Mouse (Mus musculus) frontal cortex, postnatal 25 days (tissue): ENCODE data around the gene Rere.

Source experiments
- DNase-seq, 2 experiments: peaks; one replicate each; pipeline ENCODE4 v3.0.0; 2022; ENCODE audit warnings: low spot score in 2 of 2

Rere gene

DNA sequence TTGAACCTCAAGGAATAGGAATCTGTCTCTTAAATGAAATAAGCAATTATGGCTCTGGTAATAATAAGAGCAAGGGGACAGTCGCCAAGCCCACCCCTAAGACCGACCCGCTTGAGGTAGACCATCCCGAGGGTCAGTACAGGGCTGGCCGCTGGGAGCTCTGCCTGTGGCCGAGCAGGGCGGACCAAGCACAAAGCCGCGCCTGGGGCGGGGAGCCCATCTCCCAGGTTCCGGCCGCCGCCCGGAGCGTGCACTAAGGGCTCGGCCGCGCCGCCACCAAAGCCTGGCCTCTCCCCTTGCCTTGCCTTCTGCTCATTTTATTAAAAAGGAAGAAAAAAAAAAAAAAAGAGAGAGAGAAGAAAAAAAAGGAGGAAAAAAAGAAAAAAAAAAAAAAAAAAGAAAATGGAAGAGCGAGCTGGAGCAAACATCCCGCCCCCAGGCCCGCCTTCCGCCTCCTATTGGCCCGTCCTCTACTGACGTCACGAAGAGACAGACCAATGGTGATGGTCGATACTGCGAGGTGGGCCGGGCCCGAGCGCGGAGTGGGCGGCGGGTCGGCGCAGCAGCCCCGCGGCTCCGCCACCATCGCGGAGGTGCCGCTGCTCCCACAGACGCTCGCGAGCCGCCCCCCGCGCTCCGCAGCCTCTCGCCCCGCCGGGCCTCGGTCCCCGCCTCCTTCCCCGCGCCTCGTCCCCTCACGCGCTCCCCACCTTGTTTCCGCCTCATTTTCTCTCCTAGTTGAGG is at the start of gene Rere:
Gene Rere, plus strand, starts transcription at position 629 of the 744 bp plus-strand sequence.
- peak; percentile 98 for DNase-seq

DNA sequence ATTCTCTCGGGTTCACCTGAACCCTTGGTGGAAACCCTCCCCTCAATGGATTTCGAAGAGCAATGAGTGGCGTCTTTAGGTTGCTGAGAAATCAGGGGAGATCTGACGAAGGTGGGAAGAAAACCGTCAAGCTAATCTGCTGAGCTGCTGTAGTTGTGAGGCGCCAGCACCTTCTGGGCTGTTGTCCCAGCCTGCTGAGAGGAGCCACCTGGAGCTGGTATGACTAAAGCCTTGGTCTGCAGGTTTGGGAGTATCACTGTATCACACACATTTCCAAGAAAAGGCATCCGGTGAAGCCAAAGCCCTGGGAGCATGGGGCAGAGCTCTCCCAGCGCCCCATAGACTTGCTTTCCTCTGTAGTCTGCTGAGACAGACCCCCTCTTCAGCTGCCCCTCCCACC is 49.6 kb upstream of the Rere start:
- no peak for DNase-seq

DNA sequence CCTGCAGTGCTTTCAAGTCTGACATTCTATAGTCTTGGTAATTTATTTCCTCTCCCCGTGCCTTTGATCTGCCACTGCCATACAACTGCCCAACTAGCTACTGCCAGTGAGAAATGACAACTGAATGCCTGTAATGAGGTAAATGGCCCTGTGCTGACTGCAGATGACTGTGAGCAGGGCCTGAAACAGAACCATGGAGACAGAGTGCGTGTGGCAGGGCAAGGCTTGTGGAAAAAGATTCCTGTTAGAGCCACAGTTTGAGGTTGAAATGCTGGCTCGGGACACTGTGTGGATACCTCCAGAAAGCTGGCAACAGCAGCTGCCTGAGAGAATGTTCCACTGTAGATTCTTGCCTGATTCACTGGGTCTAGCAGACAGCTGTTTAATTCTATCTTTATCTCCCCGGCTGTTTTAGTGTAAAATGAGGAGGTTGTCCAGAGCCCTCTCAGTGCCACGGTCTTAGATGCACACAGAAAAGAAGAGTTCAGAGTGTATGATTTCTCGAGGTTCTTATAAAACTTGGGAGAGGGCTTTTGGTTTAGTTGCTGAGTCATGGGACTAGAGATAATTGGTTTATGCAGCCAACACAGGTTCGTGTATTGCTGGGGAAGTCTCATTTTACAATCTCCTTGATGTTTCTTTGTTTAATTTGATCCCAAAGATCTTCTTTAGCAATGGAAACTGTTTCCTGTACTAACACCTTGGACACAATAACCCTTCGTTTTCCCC is 46.7 kb upstream of the Rere start:
- no peak for DNase-seq

DNA sequence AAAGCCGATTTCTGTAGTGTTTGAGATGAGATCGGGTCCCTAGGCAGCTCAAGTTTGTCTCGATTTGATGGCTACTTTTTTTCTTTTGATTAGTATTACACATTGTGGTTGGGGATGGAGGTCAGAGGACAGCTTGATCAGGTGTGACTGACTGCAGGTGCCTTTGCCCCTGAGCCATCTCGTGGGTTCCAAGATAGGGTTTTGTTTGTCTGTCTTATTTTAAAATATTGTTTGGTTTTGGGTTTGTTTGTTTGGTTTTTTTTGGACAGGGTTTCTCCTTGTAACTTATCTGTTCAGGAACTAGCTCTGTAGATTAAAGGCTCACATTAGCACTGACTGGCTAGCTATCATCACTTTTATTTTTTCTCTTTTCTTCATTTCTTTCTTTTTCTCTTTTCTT is 45.9 kb upstream of the Rere start:
- no peak for DNase-seq

DNA sequence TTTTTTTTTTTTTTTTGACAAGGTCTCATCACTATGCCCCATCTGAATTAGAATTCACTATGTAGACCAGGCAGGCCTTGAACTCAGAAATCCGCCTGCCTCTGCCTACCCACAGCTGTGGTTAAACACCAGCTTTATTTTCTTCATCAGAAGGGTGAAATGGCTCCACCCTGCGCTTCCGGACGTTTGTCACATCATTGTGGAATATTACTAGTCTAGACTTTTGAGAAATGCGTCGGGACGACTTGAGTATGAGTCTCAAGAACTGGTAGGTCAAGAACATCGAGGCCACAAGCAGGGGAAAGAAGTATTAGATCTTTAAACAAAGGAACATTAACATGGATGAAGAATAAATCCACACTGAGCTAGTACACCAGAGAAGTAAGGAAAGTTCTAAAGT is 45.4 kb upstream of the Rere start:
- DNase-seq: no peak

DNA sequence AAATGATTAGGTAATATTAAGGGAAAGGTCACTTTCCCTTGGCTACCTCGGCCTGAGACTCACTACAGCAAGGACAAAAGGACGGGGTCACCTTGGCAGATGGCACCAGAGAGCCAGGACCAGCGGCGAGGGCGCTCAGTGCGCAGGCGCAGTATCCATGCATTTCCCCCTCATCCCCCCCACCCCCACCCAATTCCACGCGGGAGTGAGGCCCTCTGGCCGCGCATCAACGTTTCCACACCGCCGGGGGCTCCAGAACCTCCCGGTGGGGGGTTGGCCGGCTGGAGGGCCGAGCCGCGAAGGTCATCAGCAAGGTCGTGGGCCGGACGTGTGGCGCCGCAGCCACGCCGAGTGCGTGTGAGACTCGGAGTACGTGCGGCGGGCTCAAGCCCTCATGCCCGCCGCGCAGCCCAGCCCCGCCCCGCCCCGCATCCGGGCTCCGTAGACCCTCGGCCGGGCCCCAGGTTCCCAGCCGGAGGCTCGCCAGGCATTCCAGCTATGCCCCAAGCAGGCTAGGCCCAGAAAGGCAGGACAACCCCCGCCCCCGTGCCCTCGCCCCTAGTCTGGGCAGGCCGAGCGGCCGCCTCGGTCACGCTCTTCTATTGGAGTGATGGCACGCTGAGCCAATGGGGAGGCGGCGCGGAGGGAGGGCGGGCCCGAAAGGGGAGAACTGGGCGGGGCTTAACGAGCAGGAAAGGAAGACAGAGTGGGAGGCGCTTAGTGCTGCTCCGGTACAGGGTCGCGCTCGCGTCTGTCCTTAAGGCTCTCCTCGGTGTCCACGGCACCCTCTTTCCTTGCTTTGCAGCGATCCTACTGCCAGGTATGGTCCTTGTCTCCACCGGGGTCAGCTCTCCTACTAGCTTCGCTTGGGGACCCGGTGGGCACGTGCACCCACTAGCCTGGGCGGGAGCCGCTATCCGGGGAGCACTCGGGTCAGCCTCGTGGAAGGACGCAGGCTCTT is 44.6 kb upstream of the Rere start, which contains the start of gene Eno1:
Gene Eno1, plus strand, starts transcription at position 201 of the 961 bp plus-strand sequence.
- peak; percentile 95 to 98 for DNase-seq

DNA sequence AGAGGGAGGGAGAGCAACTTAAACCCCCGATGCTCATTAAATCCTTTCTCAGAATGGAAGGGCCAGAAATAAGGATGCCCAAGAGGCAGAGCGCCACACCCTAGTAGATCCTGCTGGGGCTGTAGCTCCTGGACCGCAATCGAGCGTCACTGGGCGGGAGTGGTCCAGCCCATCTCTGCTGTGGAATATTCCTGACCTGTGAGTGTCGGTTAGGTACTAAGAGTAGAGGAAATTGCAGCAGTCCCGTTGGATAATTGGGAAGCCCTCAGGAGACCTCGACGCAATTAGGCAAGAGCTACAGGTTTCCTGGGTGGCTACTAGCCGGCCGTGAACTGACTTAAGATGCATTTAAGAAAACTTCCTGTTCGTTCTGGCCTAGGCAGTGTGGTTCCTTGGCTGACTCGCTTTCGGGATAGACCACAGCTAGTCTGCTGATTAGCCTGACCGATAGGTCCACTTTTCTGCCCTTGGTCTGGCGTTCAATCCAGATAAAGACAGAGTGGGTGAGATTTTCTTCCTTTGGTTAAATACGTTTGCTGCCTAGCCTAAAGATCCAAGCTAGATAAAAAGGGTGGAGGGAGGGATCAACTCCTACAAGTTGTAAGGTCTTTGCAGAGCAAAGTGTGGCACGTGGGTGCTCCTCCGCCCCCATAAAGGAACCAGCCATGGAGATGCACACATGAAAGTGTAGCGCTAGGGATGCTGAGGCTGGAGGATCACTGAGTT is 43.6 kb upstream of the Rere start:
- no peak for DNase-seq

DNA sequence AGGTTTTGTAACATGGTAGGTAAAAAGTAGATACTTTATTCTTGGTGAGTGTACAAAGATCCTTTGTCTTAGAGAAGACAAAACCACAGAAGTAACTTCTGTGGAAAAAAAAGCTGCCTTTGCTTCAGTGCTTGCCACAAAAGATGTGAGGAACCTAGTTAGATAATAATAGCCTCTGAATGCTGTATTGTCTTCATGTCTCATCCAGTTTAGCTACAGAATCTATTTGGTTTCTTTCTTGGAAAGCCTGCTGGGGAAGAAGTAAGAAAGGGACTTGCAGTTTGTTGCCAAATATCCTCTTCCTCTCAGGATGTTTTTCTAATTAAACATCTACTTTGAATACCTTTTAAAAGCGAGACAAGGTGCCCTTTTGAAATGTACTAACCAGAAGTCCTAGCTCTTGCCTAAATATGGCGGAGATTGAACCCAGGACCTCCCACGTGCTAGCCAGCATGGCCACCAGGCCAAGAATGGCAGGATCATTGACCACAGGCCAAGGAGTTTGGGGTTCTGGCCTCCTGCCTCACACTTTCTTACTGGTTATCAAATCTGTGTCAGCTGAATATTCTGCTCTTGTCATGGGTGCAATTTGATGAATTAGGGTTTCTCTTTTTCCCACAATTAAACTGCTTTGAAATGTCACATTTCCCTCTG is 42.9 kb upstream of the Rere start:
- DNase-seq: no peak

DNA sequence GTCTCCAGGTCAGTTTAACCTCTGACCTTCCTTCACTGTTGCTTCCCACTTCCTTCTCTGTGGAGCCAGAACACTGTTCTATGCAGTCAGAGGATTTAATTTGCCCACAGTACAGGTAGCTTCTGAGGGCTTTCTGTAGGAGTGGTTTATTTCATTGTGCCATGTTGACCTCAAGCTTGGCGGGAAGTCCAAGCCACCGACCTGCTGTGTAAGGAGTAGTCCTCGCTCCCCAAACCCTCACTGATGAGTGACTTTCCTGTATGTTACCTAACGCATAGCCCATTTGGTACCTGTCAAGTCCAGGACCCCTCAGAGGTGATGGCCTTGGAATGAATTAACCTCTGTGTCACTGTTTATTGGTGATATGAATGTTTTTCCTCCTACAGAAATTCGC is 42.4 kb upstream of the Rere start:
- no peak for DNase-seq

DNA sequence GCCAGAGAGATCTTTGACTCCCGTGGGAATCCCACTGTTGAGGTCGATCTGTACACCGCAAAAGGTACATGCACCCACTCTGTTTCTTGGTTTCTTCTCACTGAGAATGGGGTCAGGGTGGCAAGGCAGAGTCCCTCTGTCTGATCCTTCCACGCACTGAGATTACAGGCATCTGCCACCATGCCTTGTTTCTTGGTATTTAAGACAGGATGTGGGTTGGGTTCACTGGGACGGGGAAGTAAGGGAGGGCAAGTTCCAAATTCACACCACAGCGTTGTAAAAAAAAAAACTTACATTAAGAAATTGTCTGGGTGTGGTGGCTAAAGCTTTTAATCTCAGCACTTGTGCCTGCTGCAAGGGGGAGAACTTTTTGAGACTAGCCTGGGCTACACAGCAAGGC is 41.9 kb upstream of the Rere start:
- DNase-seq: no peak

DNA sequence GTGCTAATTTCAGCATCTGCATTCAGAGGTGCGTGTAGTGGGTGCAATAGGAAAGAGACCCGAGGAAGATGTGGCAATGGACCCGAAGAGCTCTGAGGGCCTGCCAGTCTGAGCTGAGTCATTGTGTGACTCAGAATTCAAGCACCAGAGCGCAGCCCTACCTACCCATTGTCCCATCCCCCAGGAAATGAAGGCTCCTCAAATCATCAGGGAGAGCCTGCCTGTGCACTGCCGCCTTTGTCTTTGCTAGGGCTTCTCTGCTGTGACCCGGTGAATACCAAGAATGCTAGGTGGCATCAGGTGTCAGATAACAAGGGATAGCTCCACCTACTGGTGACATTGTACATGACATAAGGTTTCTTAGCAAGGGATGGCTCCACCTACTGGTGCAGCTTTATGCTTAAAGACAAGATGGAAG is 41.5 kb upstream of the Rere start:
- peak in 1 of 2 experiments; percentile 54 for DNase-seq

DNA sequence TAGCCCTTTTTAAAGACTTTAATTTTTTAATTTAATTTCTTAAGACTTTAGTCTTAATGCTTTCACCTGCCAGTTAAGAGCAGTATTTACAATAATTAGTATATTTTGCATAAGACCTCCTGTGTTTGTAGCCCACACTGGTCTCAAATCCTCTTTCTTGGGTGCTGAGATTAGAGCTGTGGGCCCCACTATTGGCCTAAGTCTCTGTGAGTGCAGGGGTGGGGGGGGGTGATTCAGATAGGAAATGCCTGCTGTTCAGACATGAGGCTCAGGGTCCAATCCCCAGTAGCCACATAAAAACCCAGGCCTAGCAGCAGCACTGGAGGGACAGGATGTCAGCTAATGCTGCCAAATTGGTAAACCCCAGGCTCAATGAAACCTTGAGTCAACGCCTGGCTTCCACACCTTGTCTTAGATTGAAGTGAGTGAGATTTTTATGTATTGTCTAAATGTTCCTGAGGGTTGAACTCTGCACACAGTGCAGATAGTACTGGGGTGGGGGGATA is 41.0 kb upstream of the Rere start:
- DNase-seq: no peak

DNA sequence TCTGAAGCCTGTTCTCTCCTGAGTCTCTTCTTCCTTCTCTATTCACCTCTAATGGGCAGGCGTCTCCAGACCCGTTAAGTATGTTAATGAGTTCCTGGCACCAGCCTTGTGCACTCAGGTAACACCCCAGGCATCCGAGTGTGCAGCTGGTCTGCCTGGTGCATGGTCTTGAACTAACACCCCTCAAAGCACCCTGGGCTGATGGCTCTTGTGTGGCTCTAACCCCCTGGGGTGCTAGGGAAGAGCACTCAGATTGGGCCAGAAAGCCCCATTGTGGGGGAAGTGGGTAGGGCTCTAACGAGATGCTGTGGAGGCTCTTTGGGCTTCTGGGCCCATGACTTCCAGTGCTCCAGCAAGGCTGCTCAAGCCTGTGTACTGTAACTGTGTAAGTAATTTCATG is 39.7 kb upstream of the Rere start:
- no peak for DNase-seq

DNA sequence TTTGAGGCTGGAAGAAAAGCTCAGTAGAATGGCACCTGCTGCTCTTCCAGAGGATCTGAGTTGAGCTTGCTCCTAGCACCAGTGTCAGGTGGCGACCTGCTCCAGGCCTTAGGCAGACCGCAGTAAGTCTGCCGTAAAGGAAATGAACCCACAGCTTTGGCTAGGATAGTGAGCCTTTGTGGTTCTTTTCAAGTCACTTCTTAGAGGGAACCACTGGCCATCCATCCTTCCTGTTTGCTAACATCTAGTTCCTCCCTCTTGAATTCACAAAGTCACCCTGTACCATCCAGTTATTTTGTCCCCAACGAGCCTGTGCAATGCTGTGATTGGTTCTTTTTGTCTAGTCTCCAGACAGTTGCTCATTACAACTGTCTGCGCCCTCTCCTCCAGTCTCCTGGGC is 38.7 kb upstream of the Rere start:
- DNase-seq: no peak

DNA sequence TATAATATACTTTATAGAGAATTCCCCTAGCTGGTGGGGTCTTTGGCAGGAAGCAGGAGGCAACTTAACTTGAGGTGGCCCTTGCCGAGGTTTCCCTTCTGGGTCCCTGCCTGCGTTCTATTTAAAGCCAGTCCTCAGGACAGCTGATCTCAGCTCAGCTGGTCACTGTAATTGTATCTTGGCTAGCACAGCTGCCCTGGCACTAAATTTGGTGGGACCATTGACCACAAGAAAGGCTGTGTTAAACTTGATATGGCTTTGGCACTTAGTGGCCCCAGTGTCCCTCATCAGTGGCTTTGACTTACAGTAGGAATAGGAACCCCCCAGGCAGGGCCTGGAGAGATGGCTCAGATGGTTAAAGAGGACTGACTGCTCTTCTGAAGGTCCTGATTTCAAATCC is 35.6 kb upstream of the Rere start:
- DNase-seq: no peak

DNA sequence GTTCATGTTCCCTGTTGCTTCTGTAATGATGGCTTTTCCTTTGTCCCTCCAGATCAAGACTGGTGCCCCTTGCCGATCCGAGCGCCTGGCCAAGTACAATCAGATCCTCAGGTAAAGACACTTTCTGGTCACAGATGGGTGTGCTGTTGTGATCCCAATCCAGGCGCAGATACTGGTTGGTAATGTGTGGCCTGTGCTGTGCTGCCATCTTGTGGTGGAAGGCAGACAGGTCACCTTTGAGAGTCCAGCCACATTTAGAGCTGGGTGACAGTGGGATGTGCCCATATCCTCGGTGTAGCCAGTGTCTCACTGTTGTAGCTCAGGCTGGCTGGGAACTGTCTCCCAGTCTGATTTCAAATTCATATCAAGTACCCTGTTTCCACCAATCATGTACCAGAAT is 33.4 kb upstream of the Rere start:
- DNase-seq: peak in 1 of 2 experiments; percentile 64

DNA sequence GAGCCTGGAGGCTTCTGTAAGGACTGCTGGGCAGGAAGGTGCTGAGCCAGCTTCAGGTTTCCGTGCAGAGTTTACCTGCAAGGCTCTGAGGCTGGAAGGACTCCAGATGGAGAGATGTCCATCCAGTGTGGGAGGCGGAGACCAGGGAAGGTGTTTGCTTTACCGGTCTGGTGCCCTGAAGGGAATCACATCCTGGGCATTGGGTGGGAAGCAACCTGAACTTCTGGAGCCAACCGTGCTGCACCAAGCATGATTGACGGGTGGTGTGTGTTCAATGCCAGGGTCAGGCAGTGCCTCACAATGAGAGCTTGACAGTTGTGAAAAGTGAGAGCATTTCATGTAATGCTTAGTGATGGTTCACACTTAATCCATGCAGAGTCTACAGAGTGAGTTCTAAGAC is 32.5 kb upstream of the Rere start:
- no peak for DNase-seq

DNA sequence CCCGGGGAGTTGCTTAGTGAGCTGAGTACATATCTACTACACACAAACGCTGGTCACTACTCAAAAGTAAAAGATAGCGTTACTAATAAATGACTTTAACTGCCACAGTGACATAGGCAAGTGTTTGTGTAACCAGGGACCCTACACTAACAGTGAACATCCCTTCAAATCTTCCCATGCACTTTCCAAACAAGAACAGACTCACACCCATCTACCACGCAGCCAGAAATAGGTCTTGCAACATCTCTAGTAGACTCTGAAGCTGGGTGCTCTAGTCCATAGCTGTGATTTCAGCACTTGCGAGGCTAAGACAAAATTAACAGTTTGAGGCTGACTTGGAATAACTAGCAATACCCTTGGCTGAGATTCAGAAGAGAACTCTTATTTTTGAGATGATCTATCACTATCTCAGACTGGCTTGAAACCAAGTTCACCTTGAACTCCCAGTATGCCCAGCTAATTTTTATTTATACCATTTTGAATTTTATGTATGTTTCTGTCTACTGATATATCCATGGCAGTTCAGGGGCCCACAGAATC is 31.6 kb upstream of the Rere start:
- no peak for DNase-seq

DNA sequence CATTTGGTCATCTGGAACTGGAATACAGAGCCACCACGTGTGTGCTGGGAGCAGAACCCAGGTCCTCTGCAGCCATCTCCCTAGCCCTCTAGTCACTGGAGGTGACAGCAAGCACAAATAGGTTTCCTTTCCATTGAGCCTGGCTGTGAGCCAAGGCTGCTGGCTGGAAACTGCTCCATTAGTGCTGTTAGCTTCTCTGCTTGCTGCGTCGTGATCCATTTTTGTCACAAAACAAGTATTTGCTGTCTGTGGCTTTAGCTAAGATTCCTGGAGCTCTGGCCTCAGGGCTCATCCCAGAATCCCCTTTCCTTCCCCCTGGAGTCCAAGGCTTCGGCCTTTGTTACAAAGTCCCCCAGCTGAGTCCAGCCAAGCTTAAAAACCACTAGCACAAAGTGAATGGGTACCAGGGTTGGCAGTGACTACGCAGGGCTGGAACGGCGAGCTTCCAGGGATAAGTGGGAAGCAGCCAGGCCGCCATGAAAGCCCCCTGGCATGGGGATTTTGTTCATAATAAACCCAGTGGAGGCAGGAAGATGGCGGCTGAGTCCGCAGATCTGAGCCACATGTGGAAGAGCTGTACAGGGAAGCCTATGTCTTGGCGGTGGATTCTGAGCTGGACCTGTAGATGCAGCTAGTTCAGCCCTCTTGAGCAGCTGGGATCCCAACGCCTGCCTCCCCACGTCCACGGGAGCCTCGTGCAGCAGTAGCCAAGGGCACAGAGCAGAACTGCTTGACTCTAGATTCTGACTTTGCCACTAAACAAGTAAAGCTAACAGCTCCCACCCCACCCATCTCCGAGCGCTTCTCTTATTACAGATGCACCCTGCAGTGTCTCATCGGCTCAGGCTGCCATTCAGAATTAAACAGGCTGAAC is 30.7 kb upstream of the Rere start:
- peak in 1 of 2 experiments; percentile 31 for DNase-seq
